Mouse (Mus musculus) embryonic facial prominence, embryonic 13.5 days (tissue): ENCODE data around the gene Galnt6. TPM values are rescaled to one million over a fixed set of nuclear protein-coding genes. Genes with fewer than 3 reads are reported as not detected.
A peak's percentile ranks its signal among the peaks of the same experiment; 100 is the strongest.

Experiments used
- ATAC-seq: fragments of 200-750 bp; cut with Nextera tagmentation; 2 replicates; pipeline ENCODE4 v1.8.0; 2017; ENCODE audit warnings: low read depth; ENCODE audit not compliant: insufficient number of reproducible peaks, insufficient read depth, low FRiP score, low TSS enrichment
- H3K27ac ChIP-seq: fragments of 300-500 bp; sonication (generic); 2 replicates; pipeline ENCODE4 v1.5.1; 2015; ENCODE audit warnings: moderate library complexity, mild to moderate bottlenecking, inconsistent platforms
- H3K27me3 ChIP-seq: fragments of 300-500 bp; sonication (generic); 2 replicates; pipeline ENCODE4 v1.6.1; 2015; ENCODE audit warnings: mild to moderate bottlenecking, inconsistent platforms
- H3K36me3 ChIP-seq: fragments of 300-500 bp; sonication (generic); 2 replicates; pipeline ENCODE4 v1.6.1; 2015; ENCODE audit warnings: mild to moderate bottlenecking, inconsistent platforms
- H3K4me1 ChIP-seq: fragments of 300-500 bp; sonication (generic); 2 replicates; pipeline ENCODE4 v1.6.1; 2015; ENCODE audit warnings: inconsistent platforms
- H3K4me2 ChIP-seq: fragments of 300-500 bp; sonication (generic); 2 replicates; pipeline ENCODE4 v1.6.1; 2015; ENCODE audit warnings: moderate library complexity, mild to moderate bottlenecking, inconsistent platforms
- H3K4me3 ChIP-seq: fragments of 300-500 bp; sonication (generic); 2 replicates; pipeline ENCODE4 v1.5.1; 2015; ENCODE audit warnings: mild to moderate bottlenecking, inconsistent platforms
- H3K9ac ChIP-seq: fragments of 300-500 bp; sonication (generic); 2 replicates; pipeline ENCODE4 v1.6.1; 2015; ENCODE audit warnings: mild to moderate bottlenecking, inconsistent platforms
- H3K9me3 ChIP-seq: fragments of 300-500 bp; sonication (generic); 2 replicates; pipeline ENCODE4 v1.6.1; 2016; ENCODE audit warnings: inconsistent platforms
- WGBS: fragments of 180-500 bp; shearing (Covaris S2); methylation state at CpG from one replicate; pipeline ENCODE4 v1.1.7; 2015; ENCODE audit warnings: mixed read lengths; 5-methylcytosine and 5-hydroxymethylcytosine counted together
- polyA plus RNA-seq: library from polyadenylated mRNA; unstranded; fragments of >200 nt; fragmentation: Nextera tagmentation; extraction: Ambion mirVana; gene quantifications from 2 replicates; pipeline ENCODE4 v1.2.1, GENCODE M21; 2015

Gene Galnt6
- polyA plus RNA-seq, 1 experiment from 2014 or later, result 1.3 TPM

DNA sequence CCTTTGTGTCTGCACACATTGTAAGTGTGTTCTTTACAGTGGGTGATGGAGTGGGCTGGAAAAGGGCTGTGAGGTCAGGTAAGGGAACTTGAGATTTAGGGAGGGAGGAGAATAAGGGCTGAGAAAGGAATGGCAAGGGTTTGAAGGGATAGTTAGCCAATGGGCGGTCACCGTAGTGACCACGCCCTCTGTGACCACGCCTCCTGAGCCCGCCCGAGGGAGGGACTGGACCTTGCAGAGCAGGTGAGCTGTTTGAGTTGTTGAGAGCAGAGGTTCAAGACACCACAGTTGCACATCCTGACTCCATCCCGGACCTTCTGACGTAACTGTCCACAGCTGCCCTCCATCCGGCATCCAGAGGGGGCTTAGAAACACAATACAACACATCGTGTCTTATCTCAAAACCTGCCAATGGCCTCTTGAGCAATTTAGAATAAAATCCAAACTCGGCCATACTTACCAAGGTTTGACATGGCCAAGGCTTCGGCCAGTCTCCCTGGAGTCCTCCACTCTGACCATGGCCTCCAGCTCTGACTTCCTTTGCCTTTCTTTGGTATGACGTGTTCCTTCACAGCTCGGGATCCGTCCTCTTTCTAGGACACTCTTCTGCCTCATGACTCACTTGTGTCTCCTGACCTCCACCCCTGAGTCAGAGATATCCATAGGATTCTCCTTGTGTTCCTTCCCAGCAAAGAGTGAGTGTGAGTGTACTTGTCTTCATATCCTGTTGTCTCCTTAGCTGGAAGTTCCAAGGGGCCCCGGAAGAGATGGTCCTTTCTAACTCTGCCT lies 35.2 kb upstream of the Galnt6 start:
- no peak overlapping the region for H3K27ac ChIP-seq
- ATAC-seq, result no peak
- 83% methylated on average over 16 of the region's 16 CpGs for WGBS
- H3K4me1 ChIP-seq, result peaks cover 19% of the 10 kb centered on the region
- no peaks in the 10 kb centered on the region for H3K36me3 ChIP-seq
- no peak overlapping the region for H3K4me3 ChIP-seq
- no peak overlapping the region for H3K9ac ChIP-seq
- H3K9me3 ChIP-seq, result no peaks in the 10 kb centered on the region
- H3K27me3 ChIP-seq, result peaks cover 11% of the 10 kb centered on the region
- H3K4me2 ChIP-seq, result no peak overlapping the region

DNA sequence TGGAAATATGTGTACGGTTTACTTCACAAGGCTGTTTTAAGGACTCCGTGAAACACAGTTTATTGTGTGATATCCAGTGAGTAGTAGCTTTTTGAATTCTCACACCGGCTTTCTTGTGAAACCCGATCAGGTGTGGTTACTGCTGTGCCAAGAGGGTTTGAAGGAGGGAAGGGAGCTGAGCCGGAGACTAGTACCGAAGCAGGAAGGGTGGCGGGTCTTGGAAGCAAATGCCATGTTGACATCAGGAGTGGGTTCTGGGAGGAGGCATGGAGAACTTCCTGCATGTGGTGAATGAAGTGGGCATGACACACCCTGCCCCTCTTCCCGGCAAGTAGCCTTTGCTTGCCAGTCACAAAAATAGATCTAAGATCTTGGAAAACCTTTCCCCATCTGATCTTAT lies 33.5 kb upstream of the Galnt6 start:
- H3K27me3 ChIP-seq, result peaks cover 11% of the 10 kb centered on the region
- H3K27ac ChIP-seq, result no peak overlapping the region
- peak overlapping the region; percentile 94 for H3K4me2 ChIP-seq
- no peak for ATAC-seq
- H3K9ac ChIP-seq, result peak overlapping the region; percentile 71; the same call in 1 of the 2 replicates
- H3K4me1 ChIP-seq, result peaks cover 19% of the 10 kb centered on the region
- 34% methylated on average over 8 of the region's 8 CpGs for WGBS
- H3K36me3 ChIP-seq, result no peaks in the 10 kb centered on the region
- peak overlapping the region; percentile 66 for H3K4me3 ChIP-seq
- H3K9me3 ChIP-seq, result no peaks in the 10 kb centered on the region

DNA sequence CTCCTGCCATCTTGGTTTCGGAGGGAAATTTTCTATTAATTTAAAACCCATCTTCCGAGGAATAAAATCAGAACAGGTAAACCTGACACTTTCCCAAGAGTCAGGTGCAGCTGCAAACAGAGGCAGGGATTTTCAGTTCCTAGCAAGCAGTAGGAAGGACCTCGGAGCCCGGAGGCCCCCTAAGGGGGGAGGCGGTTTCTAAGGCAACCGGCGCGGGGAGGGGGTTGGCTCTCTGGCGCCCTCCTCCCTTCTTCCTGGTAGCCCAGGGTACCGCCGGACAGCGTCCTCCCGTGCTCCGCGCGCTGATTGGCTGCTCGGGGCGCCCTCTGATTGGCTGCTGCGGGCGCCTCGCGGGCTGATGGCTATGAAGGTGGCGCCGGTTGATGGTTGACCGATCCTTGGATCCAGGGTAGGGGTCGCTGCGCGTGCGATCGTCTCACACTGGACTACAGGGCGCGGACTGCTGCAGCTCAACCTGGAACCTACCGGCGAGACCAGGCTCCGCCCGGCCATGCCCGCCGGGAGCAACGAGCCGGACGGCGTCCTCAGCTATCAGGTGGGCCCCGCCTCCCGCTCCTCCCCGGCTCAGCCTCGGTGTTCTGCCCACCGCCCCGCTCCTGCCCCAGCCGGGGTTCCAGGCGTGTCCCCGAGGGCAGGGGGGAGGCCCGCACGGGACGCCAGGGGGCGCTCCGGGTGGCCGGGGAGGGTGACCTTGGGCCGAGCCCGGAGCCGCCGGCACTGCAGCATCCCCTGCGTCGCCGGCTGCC lies 32.4 kb upstream of the Galnt6 start, which contains the start of gene Slc4a8:
TSS of gene Slc4a8 (plus strand) at position 329 of the 767 bp plus-strand sequence.
- Histone ChIP-seq H3K27ac (peak within 1 kb of the TSS; percentile 55; the same call in 1 of the 2 replicates), H3K9me3 (no peaks in the 10 kb centered on the region), H3K36me3 (no peaks in the 10 kb centered on the region), H3K4me3 (peak within 1 kb of the TSS; percentile 66), H3K27me3 (peaks cover 11% of the 10 kb centered on the region), H3K9ac (peak within 1 kb of the TSS; percentile 71), H3K4me2 (peak within 1 kb of the TSS; percentile 94), H3K4me1 (peaks cover 19% of the 10 kb centered on the region)
- under 1% methylated on average over 56 of the region's 64 CpGs for WGBS
- peak; percentile 84 for ATAC-seq

- H3K9ac ChIP-seq, result no peak overlapping the region
These were observed 31.9 kb upstream of the Galnt6 start for GRCm38 (mm10) chr15:100761036-100761418.

DNA sequence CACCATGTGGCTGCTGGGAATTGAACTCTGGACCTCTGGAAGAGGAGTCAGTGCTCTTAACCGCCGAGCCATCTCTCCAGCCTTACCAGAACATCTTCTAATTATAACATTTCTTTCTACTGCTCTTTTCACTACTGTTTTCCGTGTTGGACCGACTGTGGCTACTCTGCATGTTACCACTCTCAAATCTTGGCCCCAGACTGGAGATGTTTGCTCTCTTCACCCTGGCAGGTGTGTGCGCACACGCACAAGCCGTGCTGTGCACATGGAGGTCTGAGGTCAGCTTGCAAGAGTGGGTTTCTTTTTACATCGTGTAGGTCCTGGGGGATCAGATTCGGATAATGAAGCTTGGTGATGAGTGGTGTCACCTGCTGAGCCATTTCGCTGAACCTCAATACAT lies 30.1 kb upstream of the Galnt6 start:
- Histone ChIP-seq H3K9me3 (no peaks in the 10 kb centered on the region), H3K4me1 (peaks cover 26% of the 10 kb centered on the region), H3K27me3 (peaks cover 11% of the 10 kb centered on the region), H3K36me3 (no peaks in the 10 kb centered on the region), H3K4me2 (no peak overlapping the region), H3K4me3 (no peak overlapping the region), H3K9ac (no peak overlapping the region), H3K27ac (no peak overlapping the region)
- WGBS, result 84% methylated on average over 10 of the region's 10 CpGs
- no peak for ATAC-seq

More at GRCm38 (mm10) chr15:100761036-100761418, 31.9 kb upstream of the Galnt6 start:
- Histone ChIP-seq H3K36me3 (no peaks in the 10 kb centered on the region), H3K4me1 (peaks cover 19% of the 10 kb centered on the region), H3K9me3 (no peaks in the 10 kb centered on the region), H3K27me3 (peaks cover 11% of the 10 kb centered on the region), H3K4me3 (peak overlapping the region; percentile 66), H3K4me2 (peak overlapping the region; percentile 94), H3K27ac (peak overlapping the region; percentile 55; the same call in 1 of the 2 replicates)
- WGBS, result 9% methylated on average over 9 of the region's 9 CpGs
- no peak for ATAC-seq

- H3K27me3 ChIP-seq, result peaks cover 4% of the 10 kb centered on the region
- H3K9me3 ChIP-seq, result no peaks in the 10 kb centered on the region
- under 1% methylated on average over 7 of the region's 7 CpGs for WGBS
- 0 out of 2 replicates have a peak overlapping the region, but pooled peaks have one; percentile 7 for H3K4me2 ChIP-seq
- H3K4me1 ChIP-seq, result peaks cover 28% of the 10 kb centered on the region
- no peaks in the 10 kb centered on the region for H3K36me3 ChIP-seq
- peak; percentile 10; the same call in 1 of the 2 replicates for ATAC-seq
- H3K27ac ChIP-seq, result no peak overlapping the region
- no peak overlapping the region for H3K9ac ChIP-seq
- no peak overlapping the region for H3K4me3 ChIP-seq
These were observed 28.4 kb upstream of the Galnt6 start for GRCm38 (mm10) chr15:100757527-100757978.

DNA sequence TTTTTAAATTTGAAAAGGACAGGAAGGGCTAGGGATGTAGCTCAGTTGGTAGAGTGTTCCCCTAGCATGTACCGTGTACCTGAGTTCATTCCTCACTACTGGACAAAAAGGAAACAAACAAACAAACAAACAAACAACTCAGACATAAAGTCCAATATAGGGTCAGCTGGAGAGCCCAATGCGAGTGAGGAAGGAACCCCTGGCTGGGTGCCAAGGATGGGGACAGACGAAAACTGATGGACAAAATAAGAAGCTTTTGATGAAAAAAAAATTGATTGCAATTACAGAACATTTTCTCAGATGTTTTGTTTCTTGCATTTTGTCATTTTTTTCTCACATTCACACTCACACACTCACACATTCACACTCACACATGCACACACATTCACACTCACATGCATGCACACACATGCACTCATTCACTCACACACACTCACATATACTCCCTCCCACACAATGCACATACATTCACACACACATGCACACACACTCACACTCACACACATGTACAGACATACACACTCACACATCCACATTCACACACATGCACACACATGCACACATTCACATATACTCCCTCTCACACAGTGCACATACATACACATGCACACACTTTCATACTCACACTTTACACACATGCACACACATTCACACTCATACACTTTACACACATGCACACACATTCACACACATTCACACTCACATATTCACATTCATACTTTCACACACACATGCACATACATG lies 26.9 kb upstream of the Galnt6 start:
- 71% methylated on average over 3 of the region's 3 CpGs for WGBS
- Histone ChIP-seq H3K27ac (no peak overlapping the region), H3K9ac (no peak overlapping the region), H3K27me3 (no peaks in the 10 kb centered on the region; the same call in 1 of the 2 replicates), H3K4me2 (no peak overlapping the region), H3K4me3 (no peak overlapping the region), H3K9me3 (no peaks in the 10 kb centered on the region), H3K4me1 (peaks cover 19% of the 10 kb centered on the region), H3K36me3 (no peaks in the 10 kb centered on the region)
- no peak for ATAC-seq

- Histone ChIP-seq H3K4me3 (no peak overlapping the region), H3K4me2 (peak overlapping the region; percentile 14; the same call in 1 of the 2 replicates), H3K4me1 (peaks cover 15% of the 10 kb centered on the region), H3K9ac (no peak overlapping the region; the same call in 1 of the 2 replicates), H3K9me3 (no peaks in the 10 kb centered on the region), H3K27me3 (no peaks in the 10 kb centered on the region; the same call in 1 of the 2 replicates), H3K27ac (no peak overlapping the region), H3K36me3 (no peaks in the 10 kb centered on the region)
- ATAC-seq, result no peak
- 46% methylated on average over 7 of the region's 8 CpGs for WGBS
These were observed 26.3 kb upstream of the Galnt6 start for GRCm38 (mm10) chr15:100755498-100755859.

DNA sequence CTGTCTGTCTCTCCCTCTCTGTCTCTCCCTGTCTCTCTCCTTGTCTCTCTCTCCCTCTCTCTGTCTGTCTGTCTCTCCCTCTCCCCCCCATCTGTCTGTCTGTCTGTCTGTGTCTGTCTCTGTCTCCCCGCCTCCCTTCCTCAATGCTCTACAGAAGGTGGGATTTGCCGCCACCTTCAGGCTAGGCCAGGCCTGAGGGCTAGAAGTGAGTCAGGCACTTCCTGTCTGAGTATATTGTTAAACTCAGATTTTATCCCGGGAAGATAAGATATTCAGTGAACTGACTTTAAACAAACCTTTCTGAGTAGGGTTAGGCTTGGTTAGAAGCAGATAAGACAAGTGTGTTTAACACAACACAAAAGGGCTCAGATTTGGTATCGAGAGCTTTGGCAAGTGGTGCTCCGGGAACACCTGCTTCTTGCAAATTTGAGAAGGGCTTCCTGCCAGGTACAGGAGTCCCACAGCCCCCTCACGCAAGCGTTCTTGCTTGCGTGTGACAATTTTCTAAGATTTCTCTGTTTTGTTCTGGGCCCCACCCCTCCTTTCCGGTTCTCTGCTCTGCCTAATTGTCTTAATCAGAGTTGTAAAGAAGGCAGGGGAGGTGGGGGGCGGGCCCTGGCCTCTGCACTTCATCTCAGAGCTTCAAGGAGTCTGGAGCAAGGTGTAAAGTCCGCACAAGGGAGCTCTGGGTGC lies 25.8 kb upstream of the Galnt6 start:
- Histone ChIP-seq H3K27ac (no peak overlapping the region), H3K27me3 (no peaks in the 10 kb centered on the region; the same call in 1 of the 2 replicates), H3K4me2 (peak overlapping the region; percentile 14; the same call in 1 of the 2 replicates), H3K4me3 (no peak overlapping the region), H3K9me3 (no peaks in the 10 kb centered on the region), H3K9ac (no peak overlapping the region; the same call in 1 of the 2 replicates), H3K36me3 (no peaks in the 10 kb centered on the region), H3K4me1 (peaks cover 15% of the 10 kb centered on the region)
- 8% methylated on average over 11 of the region's 11 CpGs for WGBS
- no peak for ATAC-seq

GRCm38 (mm10) chr15:100754041-100754440 lies 24.9 kb upstream of the Galnt6 start:
- Histone ChIP-seq H3K9ac (no peak overlapping the region), H3K9me3 (no peaks in the 10 kb centered on the region), H3K27ac (no peak overlapping the region), H3K36me3 (no peaks in the 10 kb centered on the region), H3K4me2 (no peak overlapping the region), H3K4me3 (no peak overlapping the region), H3K4me1 (peaks cover 15% of the 10 kb centered on the region), H3K27me3 (no peaks in the 10 kb centered on the region; the same call in 1 of the 2 replicates)
- no peak for ATAC-seq
- WGBS, result 35% methylated on average over 7 of the region's 7 CpGs
